Mouse (Mus musculus) testis, adult 2 months (tissue): Measurements from ENCODE around the gene Abcc1.

Source experiments
- CTCF ChIP-seq: fragments of 200-500 bp; IDR thresholded peaks from 2 replicates; pipeline ENCODE4 v1.5.1; 2012; ENCODE audit warnings: low read depth, mild to moderate bottlenecking, inconsistent platforms, low read length, moderate library complexity; ENCODE audit not compliant: control insufficient read depth, insufficient read depth, insufficient replicate concordance
- POLR2A ChIP-seq: fragments of 200-500 bp; IDR thresholded peaks from 2 replicates; pipeline ENCODE4 v1.6.1; 2012; ENCODE audit warnings: low read depth, mild to moderate bottlenecking, inconsistent platforms, low read length, moderate library complexity; ENCODE audit not compliant: control insufficient read depth

DNA sequence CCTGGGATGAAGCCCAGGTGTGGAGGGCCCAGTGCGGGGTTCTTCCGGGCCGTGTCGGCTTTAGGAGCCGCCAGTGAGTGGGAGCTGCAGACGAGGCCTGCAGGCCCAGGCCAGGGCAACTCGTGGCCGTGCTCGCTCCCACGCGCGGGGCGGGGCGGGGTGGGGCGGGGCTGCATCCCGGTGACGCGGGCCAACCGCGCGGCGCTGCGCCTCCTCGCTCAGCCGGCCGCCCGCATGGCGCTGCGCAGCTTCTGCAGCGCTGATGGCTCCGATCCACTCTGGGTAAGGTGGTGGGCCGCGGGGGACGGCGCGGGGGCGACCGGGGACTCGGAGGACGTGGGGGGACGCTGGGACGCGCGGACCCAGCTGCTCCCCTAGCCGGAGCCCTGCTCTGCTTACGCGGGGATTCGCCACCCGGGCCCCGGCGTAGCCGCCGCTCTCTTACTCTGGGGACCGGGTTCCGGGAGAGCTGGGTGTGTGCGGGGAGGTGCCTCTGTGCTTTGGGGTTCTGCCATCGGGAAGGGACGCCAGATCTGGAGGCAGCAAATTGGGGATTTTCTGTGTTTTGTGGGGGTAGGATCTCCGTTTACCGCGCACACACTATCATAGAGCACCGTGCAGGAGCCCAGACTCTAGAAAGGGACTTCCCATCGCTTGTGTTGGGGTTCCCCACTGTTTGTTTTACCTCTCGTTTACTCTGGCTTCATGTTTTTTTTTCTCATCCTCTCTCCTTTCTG lies at the start of gene Abcc1:
- TF ChIP-seq CTCF (no peak), POLR2A (peak; percentile 62)
